Mouse (Mus musculus) heart, embryonic 12.5 days (tissue): ENCODE data around the gene Cpsf4. TPM values are rescaled to one million over a fixed set of nuclear protein-coding genes. Genes with fewer than 3 reads are reported as not detected.
"Not testable (repeated sequence)": the region's sequence is repeated elsewhere in the genome, so short reads cannot be mapped to it uniquely, and the experiment has no call there.

ENCODE experiments used
- ATAC-seq: fragments of 200-750 bp; cut with Nextera tagmentation; 2 replicates; pipeline ENCODE4 v1.8.0; 2017; ENCODE audit warnings: moderate TSS enrichment, moderate library complexity; ENCODE audit not compliant: insufficient number of reproducible peaks, low FRiP score
- H3K27ac ChIP-seq: fragments of 300-500 bp; sonication (generic); 2 replicates; pipeline ENCODE4 v1.5.1; 2016; ENCODE audit warnings: mild to moderate bottlenecking, moderate library complexity; ENCODE audit not compliant: poor library complexity, severe bottlenecking
- H3K27me3 ChIP-seq: fragments of 300-500 bp; sonication (generic); replicated peaks from 2 replicates; pipeline ENCODE4 v1.6.1; 2016; ENCODE audit warnings: mild to moderate bottlenecking, moderate library complexity
- H3K36me3 ChIP-seq: fragments of 300-500 bp; sonication (generic); 2 replicates; pipeline ENCODE4 v1.6.1; 2016; ENCODE audit warnings: mild to moderate bottlenecking, moderate library complexity
- H3K4me1 ChIP-seq: fragments of 300-500 bp; sonication (generic); replicated peaks from 2 replicates; pipeline ENCODE4 v1.6.1; 2016; ENCODE audit warnings: mild to moderate bottlenecking
- H3K4me2 ChIP-seq: fragments of 300-500 bp; sonication (generic); 2 replicates; pipeline ENCODE4 v1.6.1; 2016; ENCODE audit warnings: mild to moderate bottlenecking, moderate library complexity
- H3K4me3 ChIP-seq: fragments of 300-500 bp; sonication (generic); 2 replicates; pipeline ENCODE4 v1.5.1; 2016; ENCODE audit warnings: mild to moderate bottlenecking
- H3K9ac ChIP-seq: fragments of 300-500 bp; sonication (generic); 2 replicates; pipeline ENCODE4 v1.6.1; 2016; ENCODE audit warnings: mild to moderate bottlenecking, moderate library complexity
- H3K9me3 ChIP-seq: fragments of 300-500 bp; sonication (generic); replicated peaks from 2 replicates; pipeline ENCODE4 v1.6.1; 2016; ENCODE audit warnings: mild to moderate bottlenecking, moderate library complexity
- WGBS: fragments of 180-500 bp; shearing (Covaris S2); methylation state at CpG from one replicate; pipeline ENCODE4 v1.1.7; 2016; 5-methylcytosine and 5-hydroxymethylcytosine counted together
- polyA plus RNA-seq: library from polyadenylated mRNA; unstranded; fragments of >200 nt; fragmentation: Nextera tagmentation; extraction: Ambion mirVana; gene quantifications from 2 replicates; pipeline ENCODE4 v1.2.1, GENCODE M21; 2016

Cpsf4 gene
- polyA plus RNA-seq, 1 experiment from 2014 or later = 31.9 TPM

DNA sequence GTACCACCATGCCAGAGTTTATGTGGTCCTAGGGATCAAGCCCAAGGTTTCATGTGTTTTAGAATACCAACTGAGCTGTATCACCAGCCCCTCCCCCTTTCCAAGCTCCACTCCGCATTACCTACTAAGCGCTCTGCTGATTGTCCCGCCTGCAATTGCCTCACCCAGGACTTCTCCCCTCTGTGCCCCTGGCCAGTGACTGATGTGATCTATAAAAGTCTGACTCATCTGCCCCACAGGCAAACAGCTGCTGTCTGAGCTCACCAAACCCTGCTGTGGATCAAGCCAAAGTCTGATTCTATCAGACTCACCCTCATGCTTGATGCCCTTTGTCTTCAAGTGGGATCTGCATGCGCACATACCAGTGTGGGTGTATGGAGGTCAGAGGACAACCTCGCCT lies 55.8 kb downstream of the Cpsf4 start:
- no peaks in the 10 kb centered on the region for H3K4me1 ChIP-seq
- no peaks in the 10 kb centered on the region for H3K27me3 ChIP-seq
- H3K4me3 ChIP-seq = no peak overlapping the region
- H3K36me3 ChIP-seq = peaks cover 46% of the 10 kb centered on the region
- H3K9me3 ChIP-seq = no peaks in the 10 kb centered on the region
- no peak for ATAC-seq
- H3K4me2 ChIP-seq = no peak overlapping the region
- 76% methylated on average over 5 of the region's 5 CpGs for WGBS
- no peak overlapping the region for H3K27ac ChIP-seq
- no peak overlapping the region for H3K9ac ChIP-seq

DNA sequence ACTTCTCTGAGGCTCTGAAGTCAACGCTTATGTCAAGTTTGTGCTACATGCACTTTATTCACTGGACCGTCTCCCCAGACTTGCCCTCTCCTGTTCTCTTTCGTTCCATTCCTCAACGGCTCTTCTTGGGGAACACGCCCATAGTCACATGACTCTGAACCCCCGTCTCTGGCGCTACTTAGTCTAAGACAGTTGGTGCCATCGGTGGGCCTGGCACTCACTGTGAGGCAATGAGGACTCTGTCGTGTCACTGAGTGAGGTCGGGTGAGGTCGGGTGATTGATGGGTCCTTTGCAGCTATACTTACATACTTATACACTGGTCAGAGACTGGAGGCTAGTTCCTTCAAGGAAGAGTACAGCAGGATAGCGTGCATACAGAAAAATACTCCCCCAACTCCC lies 56.4 kb downstream of the Cpsf4 start:
- no peak for ATAC-seq

DNA sequence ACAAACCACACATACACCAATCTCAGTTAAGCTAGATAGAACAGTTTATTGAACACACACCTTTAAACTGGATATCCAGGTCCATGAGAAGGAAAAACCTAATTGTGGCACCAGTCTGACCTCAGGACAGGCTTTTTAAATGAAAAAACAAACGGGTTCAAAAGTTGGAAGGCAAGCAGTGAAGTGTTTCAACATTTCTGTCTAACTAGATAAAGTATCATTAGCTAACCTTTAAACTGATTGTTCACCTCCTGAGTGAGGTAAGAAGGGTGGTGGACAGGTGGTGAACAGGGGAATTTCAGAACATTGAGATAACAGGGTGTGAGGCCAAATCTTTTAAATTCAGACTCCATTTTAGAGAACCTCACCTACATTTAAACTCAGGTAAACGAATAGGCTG lies 59.4 kb downstream of the Cpsf4 start:
- no peak overlapping the region for H3K27ac ChIP-seq
- no peak overlapping the region for H3K4me2 ChIP-seq
- no peak for ATAC-seq
- no peaks in the 10 kb centered on the region for H3K9me3 ChIP-seq
- H3K9ac ChIP-seq = no peak overlapping the region
- H3K27me3 ChIP-seq = no peaks in the 10 kb centered on the region
- 63% methylated on average over 2 of the region's 2 CpGs for WGBS
- H3K4me1 ChIP-seq = peaks cover 6% of the 10 kb centered on the region; the same call in 1 of the 2 replicates
- H3K4me3 ChIP-seq = no peak overlapping the region
- H3K36me3 ChIP-seq = peaks cover 13% of the 10 kb centered on the region

More for the DNA sequence above, 56.4 kb downstream of the Cpsf4 start:
- H3K4me1 ChIP-seq = no peaks in the 10 kb centered on the region
- no peak overlapping the region for H3K4me2 ChIP-seq
- peaks cover 40% of the 10 kb centered on the region for H3K36me3 ChIP-seq
- WGBS = 81% methylated on average over 12 of the region's 12 CpGs
- no peak overlapping the region for H3K27ac ChIP-seq
- no peak overlapping the region for H3K9ac ChIP-seq
- H3K4me3 ChIP-seq = no peak overlapping the region
- H3K27me3 ChIP-seq = no peaks in the 10 kb centered on the region
- no peaks in the 10 kb centered on the region for H3K9me3 ChIP-seq

DNA sequence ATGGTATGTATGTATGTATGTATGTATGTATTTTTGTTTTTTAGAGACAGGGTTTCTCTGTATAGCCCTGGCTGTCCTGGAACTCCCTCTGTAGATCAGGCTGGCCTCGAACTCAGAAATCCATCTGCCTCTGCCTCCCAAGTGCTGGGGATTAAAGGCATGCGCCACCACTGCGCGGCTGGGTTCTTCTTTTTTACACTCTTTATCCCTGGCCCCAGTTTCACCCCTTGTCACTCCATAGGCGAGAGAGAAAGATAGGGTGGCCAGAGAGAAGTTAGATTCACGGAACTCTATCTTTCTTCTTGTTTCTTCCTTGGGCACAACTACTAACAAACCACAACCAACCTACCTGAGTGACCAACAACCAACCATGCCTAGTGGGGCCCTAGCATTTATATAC lies 62.3 kb downstream of the Cpsf4 start:
- H3K4me2 ChIP-seq, H3K27me3 ChIP-seq, ATAC-seq, H3K9ac ChIP-seq, H3K27ac ChIP-seq, H3K4me3 ChIP-seq, H3K9me3 ChIP-seq, H3K36me3 ChIP-seq: not testable (repeated sequence)
- peaks cover 20% of the 10 kb centered on the region for H3K4me1 ChIP-seq
- WGBS = 72% methylated on average over 6 of the region's 6 CpGs

DNA sequence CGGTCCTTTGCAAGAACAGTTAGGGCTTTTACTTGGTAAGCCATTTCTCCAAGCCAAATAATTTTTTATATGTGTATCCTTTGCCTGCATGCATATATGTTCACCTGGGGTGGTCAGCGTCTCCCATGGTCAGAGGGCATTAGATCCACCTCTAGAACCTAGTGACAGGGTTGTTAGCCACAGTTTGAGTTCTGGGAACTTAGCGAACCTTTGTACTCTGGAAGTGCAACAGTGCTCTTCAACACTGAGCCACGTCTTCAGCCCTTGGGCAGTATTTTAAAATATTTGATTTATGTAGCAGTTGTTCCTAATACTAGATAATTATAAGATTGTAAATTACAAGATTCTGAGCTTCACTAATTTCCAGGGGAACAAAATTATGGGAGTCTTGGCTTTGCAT lies 63.6 kb downstream of the Cpsf4 start:
- 90% methylated on average over 4 of the region's 4 CpGs for WGBS
- no peak for ATAC-seq
- H3K9ac ChIP-seq = no peak overlapping the region

DNA sequence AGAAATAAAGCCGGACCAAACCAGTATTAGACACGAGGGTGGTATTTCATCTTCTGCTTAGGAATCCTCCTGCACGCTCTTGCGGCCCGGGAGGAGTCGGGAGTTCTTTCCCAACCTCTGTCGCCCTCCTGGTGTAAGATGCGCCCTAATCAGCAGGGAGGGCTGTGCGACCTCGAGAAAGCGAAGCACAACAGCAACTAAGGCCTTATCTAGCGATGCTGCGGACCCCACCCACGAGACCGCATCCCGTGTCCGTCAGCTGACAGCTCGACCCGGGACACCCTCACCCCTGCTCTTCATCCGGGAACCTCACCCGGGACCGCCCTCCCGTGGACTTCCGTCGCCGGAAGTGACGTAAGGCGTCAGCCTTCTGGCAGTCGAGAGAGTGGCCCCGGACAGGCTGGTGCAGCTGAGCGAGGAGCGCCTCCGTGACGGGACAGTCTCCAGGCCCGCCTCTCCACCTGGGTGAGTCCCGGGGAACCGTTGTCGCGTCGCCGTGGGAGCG lies 64.4 kb downstream of the Cpsf4 start, which contains the start of gene Zfp655:
Gene Zfp655 (plus strand): TSS at position 349 of the 505 bp plus-strand sequence.
- no peaks in the 10 kb centered on the region for H3K27me3 ChIP-seq
- H3K4me2 ChIP-seq = peak within 1 kb of the TSS; percentile 79
- H3K4me3 ChIP-seq = peak within 1 kb of the TSS; percentile 88
- ATAC-seq = peak; percentile 98
- H3K9me3 ChIP-seq = no peaks in the 10 kb centered on the region
- peaks cover 31% of the 10 kb centered on the region for H3K36me3 ChIP-seq
- H3K27ac ChIP-seq = peak within 1 kb of the TSS; percentile 93
- H3K4me1 ChIP-seq = peaks cover 20% of the 10 kb centered on the region
- under 1% methylated on average over 42 of the region's 42 CpGs for WGBS
- H3K9ac ChIP-seq = peak within 1 kb of the TSS; percentile 95

More for the DNA sequence above, 63.6 kb downstream of the Cpsf4 start:
- H3K4me1 ChIP-seq = peaks cover 20% of the 10 kb centered on the region
- H3K27me3 ChIP-seq = no peaks in the 10 kb centered on the region
- peak overlapping the region; percentile 88; the same call in 1 of the 2 replicates for H3K4me3 ChIP-seq
- H3K36me3 ChIP-seq = peaks cover 23% of the 10 kb centered on the region
- no peaks in the 10 kb centered on the region for H3K9me3 ChIP-seq
- H3K27ac ChIP-seq = peak overlapping the region; percentile 93; the same call in 1 of the 2 replicates
- H3K4me2 ChIP-seq = peak overlapping the region; percentile 79

Other genes starting within 250 kb of the Cpsf4 start
- 18.7 and 21.6 TPM in 2 replicates for gene Smurf1, start 201.4 kb upstream of the Cpsf4 start, polyA plus RNA-seq
- gene Gm4871, start 134.5 kb upstream of the Cpsf4 start, polyA plus RNA-seq = not detected in 2 replicates
- gene 1700018F24Rik, start 124.2 kb upstream of the Cpsf4 start, polyA plus RNA-seq = not detected in 2 replicates
- gene Arpc1a, start 83.4 kb upstream of the Cpsf4 start, polyA plus RNA-seq = 101 and 105 TPM in 2 replicates
- gene Kpna7, start 83.2 kb upstream of the Cpsf4 start, polyA plus RNA-seq = not detected in 2 replicates
- gene Arpc1b, start 53.0 kb upstream of the Cpsf4 start, polyA plus RNA-seq = 187 and 192 TPM in 2 replicates
- 71.8 and 78.5 TPM in 2 replicates for gene Pdap1, start 27.0 kb upstream of the Cpsf4 start, polyA plus RNA-seq
- gene Bud31, start 26.9 kb upstream of the Cpsf4 start, polyA plus RNA-seq = 140 and 151 TPM in 2 replicates
- 13.1 and 14.1 TPM in 2 replicates for gene Ptcd1, start 105 bp upstream of the Cpsf4 start, polyA plus RNA-seq
- gene Atp5j2, start 24.8 kb downstream of the Cpsf4 start, polyA plus RNA-seq = 997 and 1,021 TPM in 2 replicates
- 6.5 and 6.6 TPM in 2 replicates for gene Zkscan14, start 34.7 kb downstream of the Cpsf4 start, polyA plus RNA-seq
- 10.7 and 11.5 TPM in 2 replicates for gene Zkscan5, start 37.3 kb downstream of the Cpsf4 start, polyA plus RNA-seq
- gene Zfp655, start 64.5 kb downstream of the Cpsf4 start, polyA plus RNA-seq = 32.7 and 35.2 TPM in 2 replicates
- 0.37 and 0.49 TPM in 2 replicates for gene Zscan25, start 113.3 kb downstream of the Cpsf4 start, polyA plus RNA-seq
- gene Cyp3a57, start 178.1 kb downstream of the Cpsf4 start, polyA plus RNA-seq = not detected in 2 replicates